Mouse (Mus musculus) kidney, postnatal 36 days (tissue): Measurements from ENCODE around the gene Dlg5.

Experiments
- DNase-seq, 2 experiments: peaks; one replicate each; pipeline ENCODE4 v3.0.0; 2021 to 2022; ENCODE audit warnings: mixed read lengths in 2 of 2

Dlg5 gene

GRCm38 (mm10) chr14:24094656-24095055 lies 151.1 kb downstream of the Dlg5 start:
- DNase-seq, result peak; percentile 6 to 54

DNA sequence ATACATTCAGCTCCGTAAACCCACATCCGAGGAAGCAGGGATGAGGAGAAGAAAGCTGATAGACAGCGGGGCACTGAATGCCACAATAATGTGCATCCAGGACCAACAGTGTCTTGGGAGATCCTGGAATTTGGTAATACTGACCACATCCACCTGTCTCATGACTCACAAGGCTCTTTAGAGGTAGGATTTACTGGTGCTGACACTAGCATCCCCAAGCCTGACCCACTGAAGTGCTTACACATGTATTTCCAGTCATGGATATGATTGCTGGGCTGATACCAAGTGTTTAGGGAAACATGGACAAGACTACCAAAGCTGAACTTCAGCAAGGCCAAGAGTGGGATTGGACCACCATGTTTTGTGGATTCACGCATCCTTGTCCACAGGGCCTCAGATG lies 152.5 kb downstream of the Dlg5 start:
- no peak for DNase-seq

- DNase-seq, result no peak
These were observed 153.3 kb downstream of the Dlg5 start for GRCm38 (mm10) chr14:24092391-24092790.

DNA sequence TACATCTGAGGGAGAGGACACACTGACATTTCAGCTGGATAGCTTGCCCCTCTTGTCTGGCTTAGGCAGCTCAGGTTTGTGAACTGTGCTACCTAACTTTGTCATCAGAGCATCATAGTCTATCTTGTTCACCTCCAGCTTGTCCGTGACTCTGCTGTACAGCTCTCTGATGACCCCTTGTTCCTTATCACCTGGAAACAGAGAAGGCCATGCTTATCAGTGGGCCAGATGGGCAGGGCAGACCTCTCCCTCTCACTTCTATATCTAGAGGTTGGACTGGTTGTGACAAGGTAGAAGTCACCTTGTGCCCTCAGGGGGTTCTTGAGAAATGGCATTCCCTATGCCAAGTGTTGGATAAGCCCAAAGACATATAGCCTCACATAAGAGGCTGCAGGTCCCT lies 154.9 kb downstream of the Dlg5 start:
- no peak for DNase-seq

- DNase-seq, result no peak
These were observed 156.5 kb downstream of the Dlg5 start for GRCm38 (mm10) chr14:24089181-24089580.

DNA sequence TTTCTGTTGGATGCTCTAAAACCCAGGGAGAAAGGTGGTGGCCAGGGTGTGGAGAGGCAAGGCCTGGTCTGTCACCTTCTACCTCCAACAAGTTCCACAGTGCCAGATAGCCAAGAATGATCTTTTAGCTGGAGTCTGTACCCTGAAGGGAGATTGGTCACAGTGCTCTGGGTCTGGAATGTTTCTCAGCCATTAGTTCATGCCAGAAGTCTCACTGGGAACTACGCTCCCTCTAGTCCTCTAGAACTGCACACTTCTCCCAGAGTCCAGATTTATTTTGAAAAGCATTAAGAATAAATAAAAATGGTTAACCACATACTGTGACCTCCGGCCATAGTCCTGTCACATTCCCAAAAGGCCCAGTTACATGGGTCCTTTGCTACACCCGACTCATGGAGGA lies 158.3 kb downstream of the Dlg5 start:
- peak in 1 of 2 experiments; percentile 7 for DNase-seq

GRCm38 (mm10) chr14:24086481-24086880 lies 159.2 kb downstream of the Dlg5 start:
- no peak for DNase-seq
